Mouse (Mus musculus) olfactory bulb, adult 2 months (tissue): ENCODE measurements around the gene 0610012G03Rik.

Source experiments
- CTCF ChIP-seq: fragments of 200-500 bp; IDR thresholded peaks from 2 replicates; pipeline ENCODE4 v1.5.1; 2012; ENCODE audit warnings: low read depth, mild to moderate bottlenecking, low read length, moderate library complexity; ENCODE audit not compliant: insufficient read depth
- POLR2A ChIP-seq: fragments of 200-500 bp; IDR thresholded peaks from 2 replicates; pipeline ENCODE4 v1.6.1; 2012; ENCODE audit warnings: mild to moderate bottlenecking, low read depth, low read length, moderate library complexity; ENCODE audit not compliant: insufficient read depth

DNA sequence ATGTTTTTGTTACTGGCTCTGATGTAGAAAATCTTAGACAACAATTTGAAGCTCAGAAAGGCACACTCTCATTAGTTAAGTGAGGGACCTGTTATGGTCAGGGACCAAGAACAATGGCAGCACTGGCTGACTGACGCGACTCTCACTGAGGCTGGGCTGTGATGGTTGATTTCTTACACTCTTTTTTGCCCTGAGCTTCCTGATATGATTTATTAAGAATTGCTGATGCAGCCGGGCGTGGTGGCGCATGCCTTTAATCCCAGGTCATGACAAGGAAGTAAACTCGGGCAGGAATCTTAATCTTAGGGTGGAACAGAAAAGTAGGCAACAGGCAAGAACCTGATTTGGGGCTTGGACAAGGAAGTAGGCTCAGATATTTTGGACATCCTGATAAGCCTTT is 22.2 kb downstream of the 0610012G03Rik start:
- TF ChIP-seq CTCF (no peak), POLR2A (no peak)
